In the genomic region with DNA sequence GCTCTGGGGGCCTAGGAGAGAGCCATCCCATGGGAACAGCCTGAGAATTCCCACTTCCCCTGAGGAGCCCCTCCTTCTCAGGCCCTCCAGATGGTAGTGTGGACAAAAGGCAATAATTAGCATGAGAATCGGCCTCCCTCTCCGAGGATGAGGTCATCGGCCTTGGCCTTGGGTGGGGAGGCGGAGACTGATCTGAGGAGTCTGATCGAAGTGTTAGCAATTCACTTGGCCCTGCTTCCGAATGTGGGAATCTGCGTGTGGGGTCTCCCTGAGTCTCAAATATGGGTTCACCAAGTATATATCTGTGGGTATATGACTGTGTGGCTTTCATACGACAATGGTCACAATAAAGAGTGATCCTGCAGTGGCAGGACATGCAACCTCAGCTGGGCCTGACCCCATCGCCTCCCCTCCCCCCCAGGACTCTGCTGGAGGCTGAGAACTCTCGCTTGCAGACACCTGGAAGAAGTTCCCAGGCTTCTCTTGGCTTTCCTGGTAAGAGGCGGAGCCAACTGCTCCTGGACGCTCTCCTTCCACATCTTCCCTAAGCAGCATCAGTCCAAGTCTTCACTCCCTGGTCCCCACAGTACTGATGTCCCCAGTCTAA, we compare ENCODE assay signal across 8 mouse cellular contexts. TPM values are rescaled to one million over a fixed set of nuclear protein-coding genes. Genes with fewer than 3 reads are reported as not detected.
DNase-seq lines count a peak whose midpoint lies in the region; ATAC-seq lines count a peak whose summit lies in the region.

No protein-coding gene starts in this region.

- peak overlapping the region; percentile 82 for H3K4me3 ChIP-seq in forebrain, embryonic 13.5 days
- H3K4me3 ChIP-seq in intestine, embryonic 14.5 days (ENCODE audit: low read depth, low read length): no peak overlapping the region
- H3K4me3 ChIP-seq in neural tube, embryonic 14.5 days (ENCODE audit: low read depth, low read length): peak overlapping the region; percentile 56; the same call in 1 of the 2 replicates

- H3K9ac ChIP-seq in forebrain, embryonic 13.5 days: peak overlapping the region; percentile 94
- H3K9ac ChIP-seq in intestine, embryonic 14.5 days (ENCODE audit: low read length): peak overlapping the region; percentile 17; the same call in 1 of the 2 replicates
- H3K9ac ChIP-seq in neural tube, embryonic 14.5 days (replicated peaks; ENCODE audit: low read depth, low read length): 0 out of 2 replicates have a peak overlapping the region, but pooled peaks have one; percentile 34

- peak overlapping the region; percentile 98 for H3K27ac ChIP-seq in forebrain, embryonic 13.5 days
- H3K27ac ChIP-seq in intestine, embryonic 14.5 days (ENCODE audit: low read depth): peak overlapping the region; percentile 17; the same call in 1 of the 2 replicates
- H3K27ac ChIP-seq in neural tube, embryonic 14.5 days (ENCODE audit: low read depth, low read length): peak overlapping the region; percentile 78

- WGBS in forebrain, embryonic 13.5 days: 2% methylated on average over 12 of the region's 12 CpGs
- 24% methylated on average over 12 of the region's 12 CpGs for WGBS in intestine, embryonic 14.5 days
- WGBS in neural tube, embryonic 14.5 days: 12% methylated on average over 12 of the region's 12 CpGs

- no peaks in the 10 kb centered on the region for H3K27me3 ChIP-seq in forebrain, embryonic 13.5 days
- H3K27me3 ChIP-seq in intestine, embryonic 14.5 days (replicated peaks; ENCODE audit: control insufficient read depth, insufficient read depth, low read length): no peaks in the 10 kb centered on the region
- no peaks in the 10 kb centered on the region for H3K27me3 ChIP-seq in neural tube, embryonic 14.5 days (ENCODE audit: control insufficient read depth, insufficient read depth, low read length)

- DNase-seq in adrenal gland, adult (ENCODE audit: inconsistent age in 2 of 2, low spot score in 1 of 2): peak; percentile 62 to 82
- no peak for DNase-seq in adrenal gland, postnatal 4 days (ENCODE audit: low spot score in 2 of 2)
- DNase-seq in intestine, embryonic 14.5 days (ENCODE audit: low spot score): no peak
- DNase-seq in right cerebral cortex, postnatal 14 days: no peak
- no peak for DNase-seq in frontal cortex, postnatal 36 days (ENCODE audit: low spot score in 2 of 2)
- DNase-seq in kidney, adult 18-20 months: no peak

- ATAC-seq in forebrain, embryonic 13.5 days: peak; percentile 76
- ATAC-seq in intestine, embryonic 14.5 days (replicated peaks; ENCODE audit: low FRiP score, low TSS enrichment, low read depth): no peak
- peak; percentile 25 for ATAC-seq in neural tube, embryonic 14.5 days (ENCODE audit: low read depth)

- peak overlapping the region; percentile 96 for H3K4me2 ChIP-seq in forebrain, embryonic 13.5 days
- H3K4me2 ChIP-seq in intestine, embryonic 14.5 days (ENCODE audit: low read length): peak overlapping the region; percentile 86
- peak overlapping the region; percentile 94 for H3K4me2 ChIP-seq in neural tube, embryonic 14.5 days (ENCODE audit: low read depth, low read length)

- H3K36me3 ChIP-seq in forebrain, embryonic 13.5 days (ENCODE audit: poor library complexity, severe bottlenecking): peaks cover 43% of the 10 kb centered on the region
- peaks cover 26% of the 10 kb centered on the region for H3K36me3 ChIP-seq in intestine, embryonic 14.5 days (ENCODE audit: control insufficient read depth, insufficient read depth, low read length)
- no peaks in the 10 kb centered on the region for H3K36me3 ChIP-seq in neural tube, embryonic 14.5 days (ENCODE audit: control insufficient read depth, insufficient read depth, low read length)

- peaks cover 58% of the 10 kb centered on the region for H3K4me1 ChIP-seq in forebrain, embryonic 13.5 days
- H3K4me1 ChIP-seq in intestine, embryonic 14.5 days (replicated peaks; ENCODE audit: control insufficient read depth, insufficient read depth, low read length): peaks cover 37% of the 10 kb centered on the region
- peaks cover 29% of the 10 kb centered on the region for H3K4me1 ChIP-seq in neural tube, embryonic 14.5 days (ENCODE audit: control insufficient read depth, insufficient read depth, low read length)

- no peaks in the 10 kb centered on the region for H3K9me3 ChIP-seq in forebrain, embryonic 13.5 days (replicated peaks)
- no peaks in the 10 kb centered on the region for H3K9me3 ChIP-seq in intestine, embryonic 14.5 days (ENCODE audit: control insufficient read depth, low read length)
- no peaks in the 10 kb centered on the region for H3K9me3 ChIP-seq in neural tube, embryonic 14.5 days (ENCODE audit: control insufficient read depth, low read length)

RNA-seq across cellular contexts. Expression of a gene that starts 3.6 kb away (rescaled TPM):
- total RNA-seq in adrenal gland, postnatal 4 days (2021): 10 to 100 TPM; 16.2 to 24.3 TPM
- polyA plus RNA-seq in forebrain, embryonic 13.5 days (2015; fragmentation: Nextera tagmentation; extraction: Ambion mirVana): 76.3 and 79.9 TPM in 2 replicates
- 11.9 and 13.4 TPM in 2 replicates for polyA plus RNA-seq in intestine, embryonic 14.5 days (2014; fragmentation: Nextera tagmentation; extraction: Ambion mirVana)
- polyA plus RNA-seq in neural tube, embryonic 14.5 days (2014; fragmentation: Nextera tagmentation; extraction: Ambion mirVana): 11.1 and 16.7 TPM in 2 replicates

RNA-seq across cellular contexts. Expression of a gene that starts 25.5 kb away (rescaled TPM):
- total RNA-seq in adrenal gland, postnatal 4 days (2021): 10 to 100 TPM; 29.2 to 30.6 TPM
- polyA plus RNA-seq in forebrain, embryonic 13.5 days (2015; fragmentation: Nextera tagmentation; extraction: Ambion mirVana): 9.5 and 9.6 TPM in 2 replicates
- 0.26 and 0.73 TPM in 2 replicates for polyA plus RNA-seq in intestine, embryonic 14.5 days (2014; fragmentation: Nextera tagmentation; extraction: Ambion mirVana)
- 79.5 and 107 TPM in 2 replicates for polyA plus RNA-seq in neural tube, embryonic 14.5 days (2014; fragmentation: Nextera tagmentation; extraction: Ambion mirVana)

RNA-seq across cellular contexts. Expression of a gene that starts 26.0 kb away (rescaled TPM):
- 1 to 10 TPM; 1.7 to 2.0 TPM for total RNA-seq in adrenal gland, postnatal 4 days (2021)
- 67.1 and 89.5 TPM in 2 replicates for polyA plus RNA-seq in forebrain, embryonic 13.5 days (2015; fragmentation: Nextera tagmentation; extraction: Ambion mirVana)
- 9.7 and 14.4 TPM in 2 replicates for polyA plus RNA-seq in intestine, embryonic 14.5 days (2014; fragmentation: Nextera tagmentation; extraction: Ambion mirVana)
- 45.5 and 103 TPM in 2 replicates for polyA plus RNA-seq in neural tube, embryonic 14.5 days (2014; fragmentation: Nextera tagmentation; extraction: Ambion mirVana)

RNA-seq across cellular contexts. Expression of a gene that starts 44.0 kb away (rescaled TPM):
- 10 to 100 TPM; 21.9 to 24.9 TPM for total RNA-seq in adrenal gland, postnatal 4 days (2021)
- 20.7 and 22.7 TPM in 2 replicates for polyA plus RNA-seq in forebrain, embryonic 13.5 days (2015; fragmentation: Nextera tagmentation; extraction: Ambion mirVana)
- 17.9 and 21.8 TPM in 2 replicates for polyA plus RNA-seq in intestine, embryonic 14.5 days (2014; fragmentation: Nextera tagmentation; extraction: Ambion mirVana)
- polyA plus RNA-seq in neural tube, embryonic 14.5 days (2014; fragmentation: Nextera tagmentation; extraction: Ambion mirVana): 19.7 and 20.6 TPM in 2 replicates

RNA-seq across cellular contexts. Expression of a gene that starts 44.4 kb away (rescaled TPM):
- total RNA-seq in adrenal gland, postnatal 4 days (2021): 10 to 100 TPM; 31.0 to 33.5 TPM
- polyA plus RNA-seq in forebrain, embryonic 13.5 days (2015; fragmentation: Nextera tagmentation; extraction: Ambion mirVana): 61.8 and 63.0 TPM in 2 replicates
- 32.8 and 35.9 TPM in 2 replicates for polyA plus RNA-seq in intestine, embryonic 14.5 days (2014; fragmentation: Nextera tagmentation; extraction: Ambion mirVana)
- polyA plus RNA-seq in neural tube, embryonic 14.5 days (2014; fragmentation: Nextera tagmentation; extraction: Ambion mirVana): 16.1 and 23.1 TPM in 2 replicates

Comparison
In these comparisons a context has a peak if more than half of its experiments do, and no peak if none do; other contexts are left out.
1. DNase-seq: peak in adrenal gland, adult (2 of 2); none in adrenal gland, postnatal 4 days (0 of 2), intestine, embryonic 14.5 days (single experiment), right cerebral cortex, postnatal 14 days (single experiment), frontal cortex, postnatal 36 days (0 of 2) and kidney, adult 18-20 months (single experiment).
2. H3K27ac ChIP-seq: peak in every context shown above with its lines; median percentile 98 in forebrain, embryonic 13.5 days; 78 in neural tube, embryonic 14.5 days; 17 in intestine, embryonic 14.5 days.
3. H3K9ac ChIP-seq: peak in every context shown above with its lines; median percentile 94 in forebrain, embryonic 13.5 days; 34 in neural tube, embryonic 14.5 days; 17 in intestine, embryonic 14.5 days.
4. Peak in every context shown above with its lines, with median percentiles within 50 percentile points of each other: H3K4me2 ChIP-seq.